Mouse (Mus musculus) hindbrain, embryonic 11.5 days (tissue): ENCODE measurements around the gene Gm379. TPM values are rescaled to one million over a fixed set of nuclear protein-coding genes. Genes with fewer than 3 reads are reported as not detected.

Experiments
- ATAC-seq: fragments of 200-750 bp; cut with Nextera tagmentation; 2 replicates; pipeline ENCODE4 v1.8.0; 2017; ENCODE audit warnings: mild to moderate bottlenecking, moderate TSS enrichment, moderate library complexity; ENCODE audit not compliant: low FRiP score
- DNase-seq: peaks from one replicate; pipeline ENCODE4 v3.0.0-alpha.2; 2015; ENCODE audit warnings: low spot score
- H3K27ac ChIP-seq: fragments of 300-500 bp; sonication (generic); 2 replicates; pipeline ENCODE4 v1.5.1; 2014; ENCODE audit warnings: mild to moderate bottlenecking, low read depth, low read length
- H3K27me3 ChIP-seq: fragments of 300-500 bp; sonication (generic); 2 replicates; pipeline ENCODE4 v1.6.1; 2014; ENCODE audit warnings: mild to moderate bottlenecking, low read length, moderate library complexity, mixed read lengths; ENCODE audit not compliant: control insufficient read depth, insufficient read depth
- H3K36me3 ChIP-seq: fragments of 300-500 bp; sonication (generic); 2 replicates; pipeline ENCODE4 v1.6.1; 2014; ENCODE audit warnings: mild to moderate bottlenecking, low read length, moderate library complexity, mixed read lengths; ENCODE audit not compliant: control insufficient read depth, insufficient read depth
- H3K4me1 ChIP-seq: fragments of 300-500 bp; sonication (generic); replicated peaks from 2 replicates; pipeline ENCODE4 v1.6.1; 2014; ENCODE audit warnings: low read length, mixed read lengths; ENCODE audit not compliant: control insufficient read depth, insufficient read depth
- H3K4me2 ChIP-seq: fragments of 300-500 bp; sonication (generic); replicated peaks from 2 replicates; pipeline ENCODE4 v1.6.1; 2014; ENCODE audit warnings: mild to moderate bottlenecking, low read depth, low read length
- H3K4me3 ChIP-seq: fragments of 300-500 bp; sonication (generic); 2 replicates; pipeline ENCODE4 v1.5.1; 2014; ENCODE audit warnings: low read depth, low read length
- H3K9ac ChIP-seq: fragments of 300-500 bp; sonication (generic); 2 replicates; pipeline ENCODE4 v1.6.1; 2014; ENCODE audit warnings: low read depth, low read length
- H3K9me3 ChIP-seq: fragments of 300-500 bp; sonication (generic); 2 replicates; pipeline ENCODE4 v1.6.1; 2016; ENCODE audit warnings: low read length; ENCODE audit not compliant: control insufficient read depth
- WGBS: fragments of 180-500 bp; shearing (Covaris S2); extraction: QIAGEN DNeasy Blood & Tissue Kit; methylation state at CpG from one replicate; pipeline ENCODE4 v1.1.7; 2014; 5-methylcytosine and 5-hydroxymethylcytosine counted together
- polyA plus RNA-seq: library from polyadenylated mRNA; unstranded; fragments of >200 nt; fragmentation: Nextera tagmentation; extraction: Ambion mirVana; gene quantifications from 2 replicates; pipeline ENCODE4 v1.2.1, GENCODE M21; 2014

Gm379 gene
- not detected in 2 replicates for polyA plus RNA-seq

DNA sequence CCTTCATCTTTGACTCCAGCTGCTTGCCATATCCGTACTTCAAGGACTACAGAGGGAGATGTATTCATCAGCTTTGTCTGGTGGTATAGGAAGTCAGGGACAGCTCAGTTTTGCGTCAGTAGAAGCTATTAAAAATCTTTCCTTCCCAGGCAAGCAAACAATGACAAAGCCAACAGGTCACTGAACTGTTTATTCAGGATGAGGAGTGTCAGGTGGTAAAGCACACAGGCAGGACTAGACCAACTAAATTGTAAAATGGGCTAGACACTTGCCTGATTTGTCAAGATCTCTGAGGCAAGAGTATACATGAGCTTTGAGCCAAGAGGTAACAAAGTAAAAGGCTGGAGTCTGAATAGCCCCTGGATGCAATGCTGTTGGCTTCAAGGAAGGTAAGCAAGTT, at the start of gene Gm379:
Gene Gm379, minus strand, starts transcription at position 7 of the 400 bp plus-strand sequence.
- H3K9ac ChIP-seq = no peak within 1 kb of the TSS
- no peaks in the 10 kb centered on the region for H3K4me1 ChIP-seq
- DNase-seq = no peak
- no peaks in the 10 kb centered on the region for H3K27me3 ChIP-seq
- H3K4me3 ChIP-seq = no peak within 1 kb of the TSS
- no peak for ATAC-seq
- H3K9me3 ChIP-seq = no peaks in the 10 kb centered on the region
- WGBS = 72% methylated on average over 2 of the region's 2 CpGs
- no peaks in the 10 kb centered on the region for H3K36me3 ChIP-seq
- H3K4me2 ChIP-seq = no peak within 1 kb of the TSS
- no peak within 1 kb of the TSS for H3K27ac ChIP-seq

GRCm38 (mm10) chrX:108704312-108704711, 39.6 kb upstream of the Gm379 start:
- H3K4me2 ChIP-seq = no peak overlapping the region
- no peak for DNase-seq
- WGBS = 56% methylated on average over 2 of the region's 2 CpGs
- no peaks in the 10 kb centered on the region for H3K4me1 ChIP-seq
- ATAC-seq = no peak
- H3K27me3 ChIP-seq = no peaks in the 10 kb centered on the region
- H3K4me3 ChIP-seq = no peak overlapping the region
- no peaks in the 10 kb centered on the region for H3K9me3 ChIP-seq
- no peaks in the 10 kb centered on the region for H3K36me3 ChIP-seq
- no peak overlapping the region for H3K9ac ChIP-seq
- H3K27ac ChIP-seq = no peak overlapping the region

DNA sequence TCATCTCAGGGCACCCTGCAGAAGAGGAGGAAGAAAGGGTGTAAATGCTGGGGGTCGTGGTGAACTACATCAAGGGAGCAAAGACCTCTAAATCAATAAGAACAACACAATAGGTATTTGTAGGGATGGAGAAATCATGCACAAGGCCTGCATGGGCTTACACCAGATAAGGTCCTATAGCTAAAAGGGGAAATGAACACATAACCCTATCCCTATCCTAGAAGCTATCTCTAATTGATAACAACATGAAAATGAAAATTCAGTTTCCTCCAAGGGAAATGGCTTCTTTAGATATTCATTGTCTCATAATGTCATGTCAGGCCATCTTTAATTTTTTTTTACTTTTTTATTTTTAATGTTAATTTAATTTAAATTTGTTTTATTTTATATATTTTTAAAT, 4.2 kb upstream of the Gm379 start:
- Histone ChIP-seq H3K9ac (no peak overlapping the region), H3K36me3 (no peaks in the 10 kb centered on the region), H3K4me1 (no peaks in the 10 kb centered on the region), H3K27me3 (no peaks in the 10 kb centered on the region), H3K4me2 (no peak overlapping the region), H3K4me3 (no peak overlapping the region), H3K9me3 (no peaks in the 10 kb centered on the region), H3K27ac (no peak overlapping the region)
- 67% methylated on average over 1 of the region's 1 CpGs for WGBS
- ATAC-seq = no peak
- DNase-seq = no peak

GRCm38 (mm10) chrX:108621991-108622390, 42.7 kb downstream of the Gm379 start:
- 55% methylated on average over 1 of the region's 1 CpGs for WGBS
- ATAC-seq (no peak), DNase-seq (no peak)
- Histone ChIP-seq H3K4me2 (no peak overlapping the region), H3K4me1 (no peaks in the 10 kb centered on the region), H3K4me3 (no peak overlapping the region), H3K36me3 (no peaks in the 10 kb centered on the region), H3K27me3 (no peaks in the 10 kb centered on the region), H3K27ac (no peak overlapping the region), H3K9ac (no peak overlapping the region), H3K9me3 (no peaks in the 10 kb centered on the region)

DNA sequence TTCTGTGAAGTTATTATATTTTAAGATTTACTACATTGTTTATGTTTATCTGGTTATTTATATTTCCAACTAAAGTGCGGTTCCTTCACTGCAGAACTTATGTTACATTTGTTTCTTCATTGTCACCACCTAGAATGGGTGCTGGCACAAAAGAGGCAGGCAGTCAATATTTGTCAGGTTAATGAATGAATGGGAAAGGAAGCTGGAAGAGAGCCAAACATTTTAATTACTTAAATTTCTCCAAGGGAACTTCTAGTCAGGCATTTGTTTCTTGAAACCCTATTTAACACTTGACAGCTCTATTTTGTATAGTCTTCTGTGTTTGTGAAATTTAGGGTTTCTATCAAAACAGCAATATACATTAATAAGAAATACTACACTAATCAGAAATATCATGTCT, 43.8 kb downstream of the Gm379 start:
- H3K36me3 ChIP-seq = no peaks in the 10 kb centered on the region
- no peak overlapping the region for H3K4me3 ChIP-seq
- no peak overlapping the region for H3K4me2 ChIP-seq
- no peaks in the 10 kb centered on the region for H3K27me3 ChIP-seq
- no peak for ATAC-seq
- WGBS = 97% methylated on average over 1 of the region's 1 CpGs
- no peak for DNase-seq
- no peak overlapping the region for H3K27ac ChIP-seq
- H3K9ac ChIP-seq = no peak overlapping the region
- H3K9me3 ChIP-seq = no peaks in the 10 kb centered on the region
- no peaks in the 10 kb centered on the region for H3K4me1 ChIP-seq

Other genes with a start within 250 kb of the Gm379 start
- 5.0 and 7.1 TPM in 2 replicates for gene Brwd3, start 169.5 kb upstream of the Gm379 start, polyA plus RNA-seq